Mouse (Mus musculus): ENCODE measurements around the gene Soga1.

The Soga1 gene

GRCm38 (mm10) chr2:157037303-157037702, 41.8 kb downstream of the Soga1 start:
- DNase-seq (ENCODE audit: low spot score in 2 of 2) = no peak

GRCm38 (mm10) chr2:157036400-157036799, 42.7 kb downstream of the Soga1 start:
- no peak for DNase-seq (ENCODE audit: low spot score in 2 of 2)

GRCm38 (mm10) chr2:157035371-157035770, 43.7 kb downstream of the Soga1 start:
- no peak for DNase-seq (ENCODE audit: low spot score in 2 of 2)

GRCm38 (mm10) chr2:157030804-157031203, 48.2 kb downstream of the Soga1 start:
- DNase-seq (ENCODE audit: low spot score in 2 of 2) = peak; percentile 51 to 87

- no peak for DNase-seq (ENCODE audit: low spot score in 2 of 2)
Measured at GRCm38 (mm10) chr2:157028261-157028660, 50.8 kb downstream of the Soga1 start.

GRCm38 (mm10) chr2:157027106-157028008, 51.7 kb downstream of the Soga1 start:
- no peak for DNase-seq (ENCODE audit: low spot score in 2 of 2)

- DNase-seq (ENCODE audit: low spot score in 2 of 2) = no peak
Measured at GRCm38 (mm10) chr2:157021156-157021555, 57.9 kb downstream of the Soga1 start.

GRCm38 (mm10) chr2:157019228-157019627, 59.8 kb downstream of the Soga1 start:
- DNase-seq (ENCODE audit: low spot score in 2 of 2) = no peak

GRCm38 (mm10) chr2:157016529-157017270, 62.4 kb downstream of the Soga1 start:
- DNase-seq (ENCODE audit: low spot score in 2 of 2) = no peak

- no peak for DNase-seq (ENCODE audit: low spot score in 2 of 2)
Measured at GRCm38 (mm10) chr2:157012341-157012740, 66.7 kb downstream of the Soga1 start.

GRCm38 (mm10) chr2:157010634-157011310, 68.3 kb downstream of the Soga1 start:
- DNase-seq (ENCODE audit: low spot score in 2 of 2) = no peak

GRCm38 (mm10) chr2:157010121-157010520, 68.9 kb downstream of the Soga1 start:
- no peak for DNase-seq (ENCODE audit: low spot score in 2 of 2)

GRCm38 (mm10) chr2:157008509-157008908, 70.5 kb downstream of the Soga1 start:
- DNase-seq (ENCODE audit: low spot score in 2 of 2) = no peak

GRCm38 (mm10) chr2:157007234-157007596, 71.8 kb downstream of the Soga1 start:
- DNase-seq (ENCODE audit: low spot score in 2 of 2) = no peak

- peak; percentile 69 to 90 for DNase-seq (ENCODE audit: low spot score in 2 of 2)
Measured at GRCm38 (mm10) chr2:157006511-157007233, 72.4 kb downstream of the Soga1 start, which contains the start of gene Dsn1. Gene Dsn1, minus strand, starts transcription at chr2:157007154.

- DNase-seq (ENCODE audit: low spot score in 2 of 2) = no peak
Measured at GRCm38 (mm10) chr2:157002321-157002720, 76.7 kb downstream of the Soga1 start.

- no peak for DNase-seq (ENCODE audit: low spot score in 2 of 2)
Measured at GRCm38 (mm10) chr2:156998263-156998662, 80.8 kb downstream of the Soga1 start.

- peak; percentile 28 to 51 for DNase-seq (ENCODE audit: low spot score in 2 of 2)
Measured at GRCm38 (mm10) chr2:156996576-156996975, 82.5 kb downstream of the Soga1 start.

GRCm38 (mm10) chr2:156991470-156992319, 87.4 kb downstream of the Soga1 start, which contains the start of gene Ndrg3:
Gene Ndrg3, minus strand, starts transcription at chr2:156992056.
- DNase-seq (ENCODE audit: low spot score in 2 of 2) = peak; percentile 98

- DNase-seq (ENCODE audit: low spot score in 2 of 2) = peak in 1 of 2 experiments; percentile 35
Measured at GRCm38 (mm10) chr2:156990727-156991431, 88.2 kb downstream of the Soga1 start.

Measured in thymus, postnatal 10 days (tissue).